Mouse (Mus musculus): ENCODE measurements around the gene Mrap2.

Gene Mrap2

GRCm38 (mm10) chr9:87182231-87182630 lies 38.1 kb downstream of the Mrap2 start:
- no peak for DNase-seq (ENCODE audit: low read depth)

GRCm38 (mm10) chr9:87187336-87187735 lies 43.2 kb downstream of the Mrap2 start:
- DNase-seq (ENCODE audit: low read depth), result no peak

- no peak for DNase-seq (ENCODE audit: low read depth)
These were observed 49.6 kb downstream of the Mrap2 start for GRCm38 (mm10) chr9:87193721-87194120.

- no peak for DNase-seq (ENCODE audit: low read depth)
These were observed 53.2 kb downstream of the Mrap2 start for GRCm38 (mm10) chr9:87197277-87197676.

GRCm38 (mm10) chr9:87198036-87198435 lies 53.9 kb downstream of the Mrap2 start:
- DNase-seq (ENCODE audit: low read depth), result no peak

- no peak for DNase-seq (ENCODE audit: low read depth)
These were observed 56.3 kb downstream of the Mrap2 start for GRCm38 (mm10) chr9:87200426-87200825.

GRCm38 (mm10) chr9:87200919-87201318 lies 56.8 kb downstream of the Mrap2 start:
- DNase-seq (ENCODE audit: low read depth), result no peak

GRCm38 (mm10) chr9:87202431-87202830 lies 58.3 kb downstream of the Mrap2 start:
- no peak for DNase-seq (ENCODE audit: low read depth)

- no peak for DNase-seq (ENCODE audit: low read depth)
These were observed 66.8 kb downstream of the Mrap2 start for GRCm38 (mm10) chr9:87210830-87211339.

GRCm38 (mm10) chr9:87213204-87213603 lies 69.1 kb downstream of the Mrap2 start:
- DNase-seq (ENCODE audit: low read depth), result no peak
